Mouse (Mus musculus) MEL (cell line): Measurements from ENCODE around the gene Numa1. TPM values are rescaled to one million over a fixed set of nuclear protein-coding genes. Genes with fewer than 3 reads are reported as not detected.

Experiments used
- DNase-seq: peaks from one replicate; pipeline ENCODE4 v3.0.0; 2011; ENCODE audit warnings: low read depth, low spot score
- H3K27ac ChIP-seq: 2 replicates; pipeline ENCODE4 v1.5.1; 2012; ENCODE audit warnings: low read depth, mild to moderate bottlenecking, control low read depth, low read length, moderate library complexity; ENCODE audit not compliant: control insufficient read depth
- H3K27me3 ChIP-seq, 2 experiments: fragments of 150-350 bp in 1 of 2; sonication (generic) in 1 of 2; 2 replicates each; pipeline ENCODE4 v1.6.1; 2012; ENCODE audit warnings: low read length in 2 of 2, mild to moderate bottlenecking in 2 of 2, improper control_type of control experiment in 1 of 2, moderate library complexity in 1 of 2; ENCODE audit not compliant: insufficient read depth in 2 of 2, control insufficient read depth in 1 of 2
- H3K36me3 ChIP-seq, 2 experiments: 2 replicates each; pipeline ENCODE4 v1.6.1; 2012 to 2014; ENCODE audit warnings: low read length in 2 of 2, improper control_type of control experiment in 1 of 2, inconsistent platforms in 1 of 2, mild to moderate bottlenecking in 1 of 2; ENCODE audit not compliant: insufficient read depth in 2 of 2, control insufficient read depth in 1 of 2
- H3K4me1 ChIP-seq, 2 experiments: fragments of 150-350 bp in 1 of 2; sonication (generic) in 1 of 2; 2 replicates each; pipeline ENCODE4 v1.6.1; 2012; ENCODE audit warnings: low read length in 2 of 2, improper control_type of control experiment in 1 of 2, mild to moderate bottlenecking in 1 of 2; ENCODE audit not compliant: insufficient read depth in 2 of 2, control insufficient read depth in 1 of 2
- H3K4me3 ChIP-seq, 2 experiments: fragments of 150-350 bp in 1 of 2; sonication (generic) in 1 of 2; 2 replicates each; pipeline ENCODE4 v1.5.1; 2012; ENCODE audit warnings: low read depth in 2 of 2, low read length in 2 of 2, mild to moderate bottlenecking in 2 of 2, moderate library complexity in 2 of 2, control low read depth in 1 of 2, improper control_type of control experiment in 1 of 2; ENCODE audit not compliant: control insufficient read depth in 1 of 2, insufficient read depth in 1 of 2
- H3K79me2 ChIP-seq: 2 replicates; pipeline ENCODE4 v1.6.1; 2012; ENCODE audit warnings: mild to moderate bottlenecking, low read length, moderate library complexity; ENCODE audit not compliant: control insufficient read depth, poor library complexity, insufficient read depth
- H3K9ac ChIP-seq: 2 replicates; pipeline ENCODE4 v1.6.1; 2012; ENCODE audit warnings: low read depth, mild to moderate bottlenecking, control low read depth, low read length, moderate library complexity; ENCODE audit not compliant: control insufficient read depth, poor library complexity, severe bottlenecking
- H3K9me3 ChIP-seq: fragments of 150-350 bp; sonication (generic); replicated peaks from 2 replicates; pipeline ENCODE4 v1.6.1; 2012; ENCODE audit warnings: mild to moderate bottlenecking, low read length, improper control_type of control experiment, moderate library complexity; ENCODE audit not compliant: insufficient read depth
- BHLHE40 ChIP-seq: IDR thresholded peaks from 2 replicates; pipeline ENCODE4 v1.6.1; 2012; ENCODE audit warnings: low read depth, mild to moderate bottlenecking, inconsistent platforms, low read length, improper control_type of control experiment, borderline replicate concordance
- CHD2 ChIP-seq: IDR thresholded peaks from 2 replicates; pipeline ENCODE4 v1.6.1; 2011; ENCODE audit warnings: low read length, improper control_type of control experiment
- E2F4 ChIP-seq: IDR thresholded peaks from 2 replicates; pipeline ENCODE4 v1.6.1; 2011; ENCODE audit warnings: low read depth, low read length, improper control_type of control experiment, borderline replicate concordance
- ELF1 ChIP-seq: IDR thresholded peaks from 2 replicates; pipeline ENCODE4 v1.6.1; 2014; ENCODE audit warnings: low read depth, mild to moderate bottlenecking, inconsistent platforms, low read length, improper control_type of control experiment, moderate library complexity
- EP300 ChIP-seq, 2 experiments: IDR thresholded peaks; 2 replicates each; pipeline ENCODE4 v1.6.1; 2011; ENCODE audit warnings: improper control_type of control experiment in 2 of 2, low read length in 2 of 2, low read depth in 1 of 2, mild to moderate bottlenecking in 1 of 2
- GABPA ChIP-seq: IDR thresholded peaks from 2 replicates; pipeline ENCODE4 v1.6.1; 2012; ENCODE audit warnings: low read depth, mild to moderate bottlenecking, inconsistent platforms, low read length, improper control_type of control experiment, moderate library complexity
- JUND ChIP-seq: IDR thresholded peaks from 2 replicates; pipeline ENCODE4 v1.6.1; 2011; ENCODE audit warnings: low read depth, mild to moderate bottlenecking, improper control_type of control experiment, low read length
- KAT2A ChIP-seq: conservative IDR thresholded peaks from 2 replicates; pipeline ENCODE4 v1.6.1; 2012; ENCODE audit warnings: low read depth, low read length, improper control_type of control experiment, inconsistent platforms
- MYC ChIP-seq: IDR thresholded peaks from 2 replicates; pipeline ENCODE4 v1.6.1; 2011; ENCODE audit warnings: low read depth, mild to moderate bottlenecking, low read length, improper control_type of control experiment, moderate library complexity
- NELFE ChIP-seq: IDR thresholded peaks from 2 replicates; pipeline ENCODE4 v1.6.1; 2011; ENCODE audit warnings: low read depth, low read length, improper control_type of control experiment
- POLR2A ChIP-seq, 2 experiments: IDR thresholded peaks; 2 replicates each; pipeline ENCODE4 v1.6.1; 2011 to 2012; ENCODE audit warnings: low read length in 2 of 2, mild to moderate bottlenecking in 2 of 2, control low read depth in 1 of 2, improper control_type of control experiment in 1 of 2, low read depth in 1 of 2, moderate library complexity in 1 of 2; ENCODE audit not compliant: control insufficient read depth in 1 of 2, insufficient read depth in 1 of 2, poor library complexity in 1 of 2
- POLR2AphosphoS2 ChIP-seq: IDR thresholded peaks from 2 replicates; pipeline ENCODE4 v1.6.1; 2011; ENCODE audit warnings: low read length, improper control_type of control experiment
- RAD21 ChIP-seq: IDR thresholded peaks from 2 replicates; pipeline ENCODE4 v1.6.1; 2011; ENCODE audit warnings: mild to moderate bottlenecking, low read depth, low read length, improper control_type of control experiment
- RCOR1 ChIP-seq: IDR thresholded peaks from 2 replicates; pipeline ENCODE4 v1.6.1; 2012; ENCODE audit warnings: low read depth, mild to moderate bottlenecking, inconsistent platforms, low read length, improper control_type of control experiment
- SIN3A ChIP-seq: IDR thresholded peaks from 2 replicates; pipeline ENCODE4 v1.6.1; 2012; ENCODE audit warnings: low read length, improper control_type of control experiment, inconsistent platforms
- SMC3 ChIP-seq: IDR thresholded peaks from 2 replicates; pipeline ENCODE4 v1.6.1; 2011; ENCODE audit warnings: low read depth, low read length, improper control_type of control experiment
- TAL1 ChIP-seq: IDR thresholded peaks from 2 replicates; pipeline ENCODE4 v1.6.1; 2012; ENCODE audit warnings: mild to moderate bottlenecking, inconsistent platforms, low read length, moderate library complexity, mixed read lengths
- UBTF ChIP-seq: IDR thresholded peaks from 2 replicates; pipeline ENCODE4 v1.6.1; 2012; ENCODE audit warnings: low read depth, mild to moderate bottlenecking, inconsistent platforms, low read length, improper control_type of control experiment, moderate library complexity, borderline replicate concordance; ENCODE audit not compliant: insufficient read depth
- USF1 ChIP-seq: IDR thresholded peaks from 2 replicates; pipeline ENCODE4 v1.6.1; 2014; ENCODE audit warnings: low read depth, mild to moderate bottlenecking, inconsistent platforms, low read length, improper control_type of control experiment, moderate library complexity
- ZMIZ1 ChIP-seq: IDR thresholded peaks from 2 replicates; pipeline ENCODE4 v1.6.1; 2012; ENCODE audit warnings: low read depth, mild to moderate bottlenecking, inconsistent platforms, low read length, improper control_type of control experiment, moderate library complexity
- ZNF384 ChIP-seq: IDR thresholded peaks from 2 replicates; pipeline ENCODE4 v1.6.1; 2012; ENCODE audit warnings: low read depth, mild to moderate bottlenecking, inconsistent platforms, low read length, improper control_type of control experiment
- polyA plus RNA-seq, 2 experiments: library from polyadenylated mRNA; stranded (reverse) in 1 of 2; unstranded in 1 of 2; fragments of >175 nt in 1 of 2; fragments of >200 nt in 1 of 2; gene quantifications; 2 replicates each; pipeline versions ENCODE4 v1.2.1 to v1.2.4; 2012; ENCODE audit warnings: low replicate concordance in 2 of 2, low read depth in 1 of 2; ENCODE audit not compliant: insufficient read length in 2 of 2, insufficient read depth in 1 of 2, missing spikeins in 1 of 2
- total RNA-seq: library from RNA; depleted of rRNA; stranded (reverse); fragments of 300-350 nt; gene quantifications from 2 replicates; pipeline ENCODE4 v1.2.3, GENCODE M21; 2012

Gene Numa1
- total and polyA plus RNA-seq, 3 experiments, result 48.7 to 91.2 (median 50.0) TPM

GRCm38 (mm10) chr7:101982735-101983134 is 48.8 kb downstream of the Numa1 start:
- no peak for DNase-seq
- H3K9ac ChIP-seq, result no peak overlapping the region
- peaks cover 0 to 9% of the 10 kb centered on the region in 2 experiments; a peak in 2 of 4 replicates for H3K36me3 ChIP-seq
- no peaks in the 10 kb centered on the region for H3K9me3 ChIP-seq
- H3K4me3 ChIP-seq, result no peak overlapping the region
- TF ChIP-seq TAL1, result no peak
- no peak for TF ChIP-seq KAT2A
- TF ChIP-seq ZNF384, result no peak
- TF ChIP-seq JUND, result no peak
- TF ChIP-seq, all 39 proteins: peak for 0
- no peak overlapping the region for H3K27ac ChIP-seq
- no peaks in the 10 kb centered on the region for H3K4me1 ChIP-seq
- no peaks in the 10 kb centered on the region for H3K79me2 ChIP-seq
- no peaks in the 10 kb centered on the region for H3K27me3 ChIP-seq

GRCm38 (mm10) chr7:101985081-101985480 is 51.2 kb downstream of the Numa1 start:
- H3K27ac ChIP-seq, result no peak overlapping the region
- no peak overlapping the region for H3K9ac ChIP-seq
- H3K4me3 ChIP-seq, result no peak overlapping the region
- no peaks in the 10 kb centered on the region for H3K27me3 ChIP-seq
- no peaks in the 10 kb centered on the region for H3K9me3 ChIP-seq
- peaks cover 0 to 7% of the 10 kb centered on the region in 2 experiments; a peak in 2 of 4 replicates for H3K36me3 ChIP-seq
- no peaks in the 10 kb centered on the region for H3K4me1 ChIP-seq
- no peaks in the 10 kb centered on the region for H3K79me2 ChIP-seq
- DNase-seq, result no peak
- TF ChIP-seq RCOR1 (no peak), SMC3 (no peak), GABPA (no peak), NELFE (no peak), BHLHE40 (no peak), EP300 (IDR thresholded peaks at IDR 0.05; ENCODE audit: low read depth in 1 of 2, low read length in 2 of 2) (no peak), E2F4 (no peak), POLR2A (IDR thresholded peaks at IDR 0.05; ENCODE audit: control insufficient read depth in 1 of 2, insufficient read depth in 1 of 2, low read depth in 1 of 2, low read length in 2 of 2, poor library complexity in 1 of 2) (no peak), USF1 (no peak)
- TF ChIP-seq, all 39 proteins: peak for 0

- H3K79me2 ChIP-seq, result no peaks in the 10 kb centered on the region
- TF ChIP-seq POLR2AphosphoS2 (no peak), RAD21 (no peak), UBTF (no peak), USF1 (no peak), E2F4 (no peak), MYC (no peak), GABPA (no peak), ELF1 (no peak), ZMIZ1 (no peak), CHD2 (no peak), SIN3A (no peak)
- TF ChIP-seq, all 39 proteins: peak for 0
- Histone ChIP-seq H3K36me3 (peaks cover 0 to 17% of the 10 kb centered on the region in 2 experiments; a peak in 2 of 4 replicates), H3K27me3 (no peaks in the 10 kb centered on the region), H3K4me1 (no peaks in the 10 kb centered on the region), H3K27ac (no peak overlapping the region), H3K4me3 (no peak overlapping the region), H3K9ac (no peak overlapping the region), H3K9me3 (no peaks in the 10 kb centered on the region)
- DNase-seq, result no peak
Measured at GRCm38 (mm10) chr7:101994241-101994640, 60.3 kb downstream of the Numa1 start.
